Mouse (Mus musculus): Measurements from ENCODE around the gene Foxp3. TPM values are rescaled to one million over a fixed set of nuclear protein-coding genes. Genes with fewer than 3 reads are reported as not detected.

Foxp3 gene
- polyA plus RNA-seq (2012; rRNA removed), result 0.53 and 0.69 TPM in 2 replicates

DNA sequence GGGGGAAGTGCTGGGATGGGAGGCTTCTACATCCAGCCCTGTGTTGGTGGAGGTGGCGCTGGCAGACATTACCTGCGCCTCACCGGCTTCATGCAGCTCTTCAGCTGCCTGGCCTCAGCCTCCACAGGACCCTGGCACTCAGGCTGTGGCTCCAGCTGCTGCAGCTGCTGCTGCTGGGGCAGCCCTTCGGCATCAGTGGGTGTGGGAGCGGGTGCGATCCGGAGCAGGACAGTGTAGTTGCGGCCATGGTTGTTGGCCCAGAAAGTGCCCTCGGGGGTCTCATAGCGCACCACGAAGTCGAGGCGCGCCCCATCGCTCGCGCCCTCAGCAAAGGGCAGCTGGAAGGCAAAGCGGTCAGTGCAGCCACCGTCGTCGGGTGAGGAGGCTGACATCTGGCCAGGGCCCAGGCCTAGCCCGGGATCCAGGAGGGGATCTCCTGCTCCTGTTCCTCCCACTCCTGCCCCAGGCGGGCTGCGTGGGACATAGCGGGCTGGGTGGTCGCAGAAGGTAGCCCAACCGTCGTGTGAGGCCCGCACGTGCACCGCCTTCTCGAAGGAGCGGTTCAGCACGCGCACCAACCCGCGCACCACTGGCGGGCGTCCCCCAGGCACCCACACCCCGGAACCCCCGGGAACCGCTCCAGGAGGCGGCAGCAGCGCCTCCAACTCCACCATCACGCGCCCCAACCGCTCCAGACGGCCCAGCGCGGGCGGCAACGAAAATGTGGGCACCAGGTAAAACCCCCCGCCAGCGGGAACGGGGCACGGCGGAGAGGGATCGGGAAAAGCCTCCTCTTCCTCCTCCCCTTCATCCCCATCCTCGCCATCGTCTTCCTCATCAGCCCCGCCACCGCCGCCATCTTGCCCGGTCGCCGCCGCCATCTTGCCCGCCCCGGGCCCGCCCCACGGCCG, at the start of gene Foxp3:
TSS of gene Foxp3 (plus strand) at position 469 of the 911 bp plus-strand sequence.
- WGBS, result 32% methylated on average over 72 of the region's 72 CpGs
- no peak for DNase-seq (ENCODE audit: low read depth, low spot score)

DNA sequence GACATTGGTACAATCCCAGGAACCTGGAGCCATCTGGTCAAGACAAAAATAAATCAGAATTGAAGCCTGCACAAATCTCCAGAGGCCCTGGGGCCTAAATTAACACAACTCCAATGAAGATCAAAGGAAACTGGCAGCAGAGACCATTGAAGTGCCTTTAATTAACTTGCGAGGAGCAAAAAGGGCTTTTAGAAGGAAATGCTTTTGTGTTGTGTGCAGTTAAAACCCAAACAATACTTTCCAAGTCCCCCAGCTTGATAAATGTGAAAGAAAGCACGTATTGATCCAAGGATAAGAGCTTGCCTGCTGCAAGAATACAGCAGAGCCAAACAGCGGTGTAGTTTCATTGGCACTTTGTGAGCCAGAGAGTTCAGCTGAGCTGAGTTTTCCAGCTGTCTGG, 48.5 kb upstream of the Foxp3 start:
- WGBS, result 66% methylated on average over 3 of the region's 3 CpGs

GRCm38 (mm10) chrX:7553474-7553873, 20.0 kb upstream of the Foxp3 start:
- no peak for DNase-seq (ENCODE audit: low read depth, low spot score)
- 91% methylated on average over 4 of the region's 4 CpGs for WGBS

More for the DNA sequence above, 48.5 kb upstream of the Foxp3 start:
- no peak for DNase-seq (ENCODE audit: low read depth, low spot score)

GRCm38 (mm10) chrX:7563076-7563475, 10.4 kb upstream of the Foxp3 start:
- DNase-seq (ENCODE audit: low read depth, low spot score), result no peak
- 29% methylated on average over 2 of the region's 2 CpGs for WGBS

DNA sequence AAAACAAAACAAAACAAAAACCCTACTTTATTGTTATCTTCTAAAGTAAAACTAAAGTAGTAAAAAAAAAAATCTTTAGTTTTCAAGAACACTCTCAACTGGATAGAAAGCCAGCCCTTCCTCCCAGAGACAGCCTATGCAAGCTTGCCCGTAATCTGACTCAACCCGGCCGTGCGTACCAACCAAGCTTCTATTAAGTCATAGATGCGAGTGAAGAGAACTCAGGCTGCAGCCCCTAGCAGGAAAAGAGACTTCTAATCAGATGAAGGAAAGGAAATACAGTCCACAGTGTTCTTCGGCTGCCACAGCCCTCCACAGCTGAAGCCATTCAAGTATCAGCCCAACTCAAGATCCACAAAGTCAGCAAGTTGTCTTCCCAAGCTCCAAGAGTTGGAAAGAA, 7.1 kb upstream of the Foxp3 start:
- DNase-seq (ENCODE audit: low read depth, low spot score), result no peak
- whole genome bisulfite sequencing, result 83% methylated on average over 6 of the region's 6 CpGs

DNA sequence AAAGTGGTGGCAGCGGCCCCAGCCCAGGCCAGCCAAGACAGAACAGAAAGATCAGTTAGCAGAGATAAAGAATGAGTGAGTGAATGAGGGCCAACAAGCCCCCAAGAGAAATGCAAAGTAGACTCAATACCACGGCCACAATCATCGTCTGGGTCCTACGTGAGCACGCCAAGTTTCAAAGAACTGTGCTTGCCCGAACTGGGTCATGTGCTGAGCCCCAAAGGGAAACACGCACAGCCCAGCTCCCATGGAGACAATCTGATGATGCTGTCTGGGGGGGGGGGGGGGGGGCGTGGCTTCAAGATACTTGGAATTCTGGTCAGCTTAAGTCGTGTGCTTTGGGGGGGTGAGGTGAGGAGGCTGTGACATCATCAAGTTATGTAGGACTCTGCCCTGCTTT, 6.0 kb upstream of the Foxp3 start:
- no peak for DNase-seq (ENCODE audit: low read depth, low spot score)
- WGBS, result 75% methylated on average over 8 of the region's 9 CpGs

DNA sequence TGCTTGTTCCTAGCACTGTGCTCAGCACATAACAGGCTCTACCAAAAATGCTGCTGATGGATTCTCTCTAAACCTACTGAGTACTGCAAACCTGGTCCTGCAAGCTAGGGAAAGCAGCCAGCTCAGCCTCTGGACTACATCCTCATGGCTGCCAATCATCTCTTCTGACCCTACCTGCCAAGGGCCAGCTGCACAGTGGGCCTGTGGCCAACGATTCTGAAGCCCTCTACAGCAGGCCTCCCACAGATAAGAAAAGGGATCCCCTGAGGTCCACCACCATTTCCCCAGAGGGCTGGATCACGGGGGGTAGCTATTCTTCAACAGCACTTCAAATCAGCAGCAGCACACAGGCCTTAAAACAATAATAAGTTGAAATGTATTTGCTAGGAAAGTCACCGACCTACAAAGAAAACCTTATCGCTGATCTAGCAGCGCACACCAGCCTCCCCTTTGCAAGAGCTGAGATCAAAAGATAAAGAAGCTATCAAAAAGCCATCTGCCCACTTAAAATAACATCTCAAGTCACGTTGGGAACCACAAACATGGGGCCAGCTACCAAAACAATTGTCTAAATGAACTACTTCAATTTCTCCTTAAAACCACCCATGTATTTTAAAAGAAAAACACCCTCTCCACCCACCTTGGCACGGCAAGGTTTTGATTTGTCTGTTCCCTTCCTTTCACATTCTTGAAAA, 2.8 kb upstream of the Foxp3 start:
- no peak for DNase-seq (ENCODE audit: low read depth, low spot score)
- WGBS, result 60% methylated on average over 7 of the region's 7 CpGs

- WGBS, result 90% methylated on average over 9 of the region's 9 CpGs
- no peak for DNase-seq (ENCODE audit: low read depth, low spot score)
These were observed 1.8 kb upstream of the Foxp3 start for GRCm38 (mm10) chrX:7571565-7572136.

- no peak for DNase-seq (ENCODE audit: low read depth, low spot score)
- 78% methylated on average over 10 of the region's 10 CpGs for WGBS
These were observed 978 bp upstream of the Foxp3 start for GRCm38 (mm10) chrX:7572466-7572865.

GRCm38 (mm10) chrX:7574087-7574884, 842 bp downstream of the Foxp3 start, which contains the start of gene Ppp1r3f:
Ppp1r3f (minus strand) TSS chrX:7574283.
- peak; percentile 61 for DNase-seq (ENCODE audit: low read depth, low spot score)
- 21% methylated on average over 65 of the region's 65 CpGs for WGBS

DNA sequence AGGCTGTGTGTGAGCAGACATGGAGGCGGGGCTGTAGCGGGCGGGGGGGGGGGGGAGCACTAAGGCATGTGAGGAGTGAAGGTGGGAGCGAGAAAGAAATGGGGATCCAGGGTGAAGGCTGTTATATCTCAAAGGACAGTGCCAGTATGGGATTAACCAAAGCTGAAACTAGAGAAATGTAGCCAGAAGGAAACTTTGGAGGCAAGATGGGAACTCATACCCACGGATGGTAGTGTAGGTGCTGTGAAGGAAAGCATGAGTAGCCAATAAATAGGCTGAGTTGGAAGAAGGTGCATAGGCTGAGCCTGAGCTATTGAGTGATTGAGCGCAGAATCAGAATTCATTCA, 1.4 kb downstream of the Foxp3 start:
- DNase-seq (ENCODE audit: low read depth, low spot score), result no peak
- WGBS, result 24% methylated on average over 6 of the region's 6 CpGs

DNA sequence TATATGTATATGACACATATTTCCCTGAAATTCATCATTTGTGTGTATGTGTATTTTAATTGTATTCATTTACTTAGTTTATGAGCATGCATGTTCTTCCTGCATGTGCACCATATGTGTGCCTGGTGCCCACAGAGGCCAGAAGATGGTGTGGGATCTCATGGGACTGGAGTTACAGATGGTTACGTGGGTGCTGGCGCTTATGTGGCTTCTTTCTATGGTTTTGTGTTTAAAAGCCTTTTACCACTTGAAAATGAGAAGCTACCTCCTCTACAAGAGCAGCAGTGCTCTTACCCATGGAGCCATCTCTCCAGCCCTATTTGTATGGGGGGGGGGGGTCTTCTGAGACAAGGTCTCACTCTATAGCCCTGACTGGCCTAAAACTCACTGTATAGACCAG, 7.7 kb downstream of the Foxp3 start:
- DNase-seq (ENCODE audit: low read depth, low spot score), result no peak
- 92% methylated on average over 2 of the region's 2 CpGs for WGBS

DNA sequence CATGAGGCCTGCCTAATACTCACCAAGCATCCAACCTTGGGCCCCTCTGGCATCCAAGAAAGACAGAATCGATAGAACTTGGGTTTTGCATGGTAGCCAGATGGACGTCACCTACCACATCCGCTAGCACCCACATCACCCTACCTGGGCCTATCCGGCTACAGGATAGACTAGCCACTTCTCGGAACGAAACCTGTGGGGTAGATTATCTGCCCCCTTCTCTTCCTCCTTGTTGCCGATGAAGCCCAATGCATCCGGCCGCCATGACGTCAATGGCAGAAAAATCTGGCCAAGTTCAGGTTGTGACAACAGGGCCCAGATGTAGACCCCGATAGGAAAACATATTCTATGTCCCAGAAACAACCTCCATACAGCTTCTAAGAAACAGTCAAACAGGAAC, 10.4 kb downstream of the Foxp3 start:
- 91% methylated on average over 11 of the region's 11 CpGs for WGBS
- DNase-seq (ENCODE audit: low read depth, low spot score), result no peak

- no peak for DNase-seq (ENCODE audit: low read depth, low spot score)
- 77% methylated on average over 5 of the region's 5 CpGs for WGBS
These were observed 12.9 kb downstream of the Foxp3 start for GRCm38 (mm10) chrX:7586356-7586755.

DNA sequence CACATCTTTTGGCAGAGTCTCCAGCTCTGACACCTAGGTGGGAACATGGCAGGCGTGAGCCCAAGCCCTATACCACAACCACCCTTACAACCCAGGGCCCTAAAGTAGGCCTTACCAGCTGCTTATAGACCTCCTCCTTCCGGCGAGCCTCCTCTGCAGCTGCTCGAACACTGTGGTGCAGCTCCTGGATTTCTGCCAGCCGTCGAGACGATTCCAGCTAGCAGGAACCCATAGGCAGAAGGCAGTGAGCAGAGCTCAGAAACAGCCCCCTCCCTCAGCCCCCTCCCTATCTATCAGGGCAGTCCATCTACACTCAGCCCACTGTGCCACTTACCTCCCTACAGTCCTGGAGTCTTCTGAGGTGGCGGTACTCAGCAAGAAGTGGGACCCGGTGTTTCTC, 21.9 kb downstream of the Foxp3 start:
- DNase-seq (ENCODE audit: low read depth, low spot score), result no peak
- WGBS, result 82% methylated on average over 9 of the region's 9 CpGs

DNA sequence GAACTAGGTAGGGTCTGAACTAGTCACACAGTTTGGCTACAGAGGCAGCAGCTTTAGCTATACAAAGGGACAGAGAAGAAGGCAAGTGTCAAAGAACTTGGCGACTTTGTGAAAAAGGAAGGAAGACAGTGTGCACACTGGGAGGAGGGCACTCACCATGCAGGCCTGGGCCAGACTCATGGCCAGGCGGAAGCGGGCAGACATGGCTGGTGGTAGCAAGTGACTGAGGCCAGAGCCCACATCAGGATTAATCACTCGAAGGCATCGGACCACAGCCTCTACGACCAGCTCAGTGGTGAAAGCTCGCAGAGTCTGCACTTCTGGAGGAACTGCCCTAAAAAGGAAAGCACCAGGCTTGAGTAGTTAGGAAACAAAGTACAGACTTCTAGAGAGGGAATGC, 30.6 kb downstream of the Foxp3 start:
- no peak for DNase-seq (ENCODE audit: low read depth, low spot score)
- WGBS, result 91% methylated on average over 7 of the region's 7 CpGs

DNA sequence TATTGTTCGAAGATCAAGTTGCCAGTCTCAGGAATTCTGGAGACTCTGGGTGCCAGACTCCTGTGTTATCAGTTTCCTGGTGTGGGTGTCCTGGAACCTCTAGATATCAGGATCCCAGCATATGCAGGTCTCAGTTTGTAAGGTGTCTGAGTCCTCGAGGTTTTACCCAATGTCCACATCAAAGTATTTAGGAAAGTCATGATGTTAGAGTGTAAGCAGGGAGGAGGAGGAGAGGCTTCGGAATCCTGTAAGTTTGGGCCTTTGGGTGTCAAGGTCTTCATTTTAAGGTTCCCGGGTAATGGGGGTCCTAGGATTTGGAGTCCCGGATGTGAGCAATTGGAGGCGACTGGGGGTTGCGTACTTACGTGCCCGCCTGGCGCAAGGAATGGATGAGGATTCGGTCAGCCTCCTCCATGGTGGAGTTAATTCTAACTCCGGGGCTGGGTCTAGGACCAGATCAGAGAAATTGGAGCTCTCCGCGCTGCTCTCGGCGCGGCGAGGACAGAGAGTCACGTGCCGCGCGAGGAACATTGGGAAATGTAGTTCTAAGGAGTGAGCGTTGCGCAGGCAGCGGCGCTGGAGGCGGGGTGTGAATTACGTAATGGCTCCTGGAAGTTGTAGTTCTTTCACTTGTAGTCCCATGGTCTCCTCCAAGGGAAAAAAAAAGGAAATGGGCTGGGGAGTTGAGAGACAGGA, 31.6 kb downstream of the Foxp3 start, which contains the start of gene Ccdc22:
TSS of gene Ccdc22 (minus strand) at position 639 of the 696 bp plus-strand sequence.
- DNase-seq (ENCODE audit: low read depth, low spot score), result peak; percentile 50
- WGBS, result 23% methylated on average over 28 of the region's 28 CpGs

GRCm38 (mm10) chrX:7605575-7605941, 32.1 kb downstream of the Foxp3 start:
- 19% methylated on average over 8 of the region's 8 CpGs for WGBS
- DNase-seq (ENCODE audit: low read depth, low spot score), result no peak

GRCm38 (mm10) chrX:7606783-7607182, 33.3 kb downstream of the Foxp3 start, which contains the start of gene Cacna1f:
Cacna1f (plus strand) TSS chrX:7607083.
- WGBS, result 77% methylated on average over 6 of the region's 6 CpGs
- DNase-seq (ENCODE audit: low read depth, low spot score), result no peak
